Mouse (Mus musculus) G1E (cell line): Measurements from ENCODE around the gene Gpr162.

Source experiments
- CTCF ChIP-seq: IDR thresholded peaks from 2 replicates; pipeline ENCODE4 v1.5.1; 2012; ENCODE audit warnings: low read depth, low read length, inconsistent platforms, mixed read lengths
- GATA1 ChIP-seq: IDR thresholded peaks from 2 replicates; pipeline ENCODE4 v1.6.1; 2012; ENCODE audit warnings: borderline replicate concordance, low read length, inconsistent platforms, mixed read lengths
- GATA2 ChIP-seq: IDR thresholded peaks from 2 replicates; pipeline ENCODE4 v1.6.1; 2012; ENCODE audit warnings: low read depth, low read length, inconsistent platforms, borderline replicate concordance

- TF ChIP-seq CTCF, result no peak
- TF ChIP-seq GATA1, result no peak
- no peak for TF ChIP-seq GATA2
Measured at GRCm38 (mm10) chr6:124811403-124811665, 52.4 kb downstream of the Gpr162 start.
